ENCODE assay signal across 8 mouse cellular contexts in the genomic region with DNA sequence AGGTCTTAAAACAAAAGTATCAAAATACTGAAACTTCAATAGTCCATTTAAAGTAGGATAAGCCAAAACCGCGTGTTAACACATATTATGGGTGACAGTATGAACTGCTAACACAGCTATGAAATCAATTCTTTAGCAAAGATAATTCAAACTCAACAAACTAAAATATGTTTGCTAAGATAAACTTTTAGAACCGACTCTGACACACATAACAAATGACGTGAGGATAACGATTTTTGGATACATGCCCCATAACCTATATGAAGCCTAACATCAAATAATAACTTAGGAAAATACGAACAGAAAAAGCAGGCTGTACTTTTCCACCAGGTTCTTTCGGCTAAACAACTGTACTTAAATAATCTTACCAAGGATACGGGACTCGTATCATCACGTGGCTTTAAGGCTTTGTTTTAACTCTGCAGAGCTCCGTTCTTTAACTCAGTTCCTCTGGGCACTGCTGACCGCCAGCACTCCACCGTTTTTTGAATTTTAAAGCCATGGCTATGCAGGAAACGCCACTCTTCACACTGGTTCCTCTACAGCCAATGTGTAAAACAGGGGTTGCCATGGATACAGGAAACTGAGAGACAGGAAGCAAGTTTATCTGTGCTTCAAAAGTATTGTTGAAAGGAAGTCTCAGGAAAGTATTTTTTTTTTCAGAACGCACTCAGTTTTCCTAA.
A peak's percentile ranks its signal among the peaks of the same experiment; 100 is the strongest.
DNase-seq lines count a peak whose midpoint lies in the region; ATAC-seq and TF ChIP-seq lines count a peak whose summit lies in the region.

No protein-coding gene starts in this region.

- H3K4me1 ChIP-seq in embryonic facial prominence, embryonic 11.5 days (ENCODE audit: control insufficient read depth, insufficient read depth, low read length), result no peaks in the 10 kb centered on the region
- no peaks in the 10 kb centered on the region for H3K4me1 ChIP-seq in embryonic facial prominence, embryonic 10.5 days
- H3K4me1 ChIP-seq in intestine, embryonic 15.5 days (replicated peaks), result no peaks in the 10 kb centered on the region
- no peaks in the 10 kb centered on the region for H3K4me1 ChIP-seq in lung, postnatal 0 days (ENCODE audit: insufficient read depth, low read depth, low read length)

- DNase-seq in embryonic facial prominence, embryonic 11.5 days (ENCODE audit: low spot score), result peak; percentile 50
- no peak for DNase-seq in embryonic facial prominence, embryonic 10.5 days (ENCODE audit: low spot score)
- peak; percentile 83 for DNase-seq in CD4-positive helper T cell, adult 2 months (ENCODE audit: low read depth, low spot score)
- DNase-seq in embryo, embryonic 11.5 days (ENCODE audit: low read depth, low spot score), result peak; percentile 16
- peak; percentile 78 for DNase-seq in lung, postnatal 0 days (ENCODE audit: low spot score)
- peak; percentile 12 to 35 for DNase-seq in thymus, adult 18-20 months
- no peak for DNase-seq in urinary bladder, postnatal 36 days (ENCODE audit: low spot score in 2 of 2)

- 0 out of 2 replicates have a peak, but pooled peaks have one; percentile 13 for TF ChIP-seq EP300 in lung, postnatal 0 days (IDR thresholded peaks at IDR 0.05)

- H3K4me3 ChIP-seq in embryonic facial prominence, embryonic 11.5 days (ENCODE audit: low read depth, low read length), result no peak overlapping the region
- H3K4me3 ChIP-seq in embryonic facial prominence, embryonic 10.5 days, result no peak overlapping the region
- no peak overlapping the region for H3K4me3 ChIP-seq in intestine, embryonic 15.5 days (replicated peaks)
- H3K4me3 ChIP-seq in lung, postnatal 0 days (ENCODE audit: low read depth, low read length), result peak overlapping the region; percentile 20

- ATAC-seq in embryonic facial prominence, embryonic 11.5 days (replicated peaks; ENCODE audit: insufficient number of reproducible peaks, low FRiP score, low TSS enrichment, low read depth), result no peak
- ATAC-seq in intestine, embryonic 15.5 days, result 0 out of 2 replicates have a peak, but pooled peaks have one; percentile 43
- peak; percentile 70 for ATAC-seq in lung, postnatal 0 days

- no peaks in the 10 kb centered on the region for H3K36me3 ChIP-seq in embryonic facial prominence, embryonic 11.5 days (replicated peaks; ENCODE audit: control insufficient read depth, insufficient read depth, low read depth, low read length)
- H3K36me3 ChIP-seq in embryonic facial prominence, embryonic 10.5 days (replicated peaks), result peaks cover 43% of the 10 kb centered on the region
- H3K36me3 ChIP-seq in intestine, embryonic 15.5 days, result no peaks in the 10 kb centered on the region
- no peaks in the 10 kb centered on the region for H3K36me3 ChIP-seq in lung, postnatal 0 days (ENCODE audit: insufficient read depth, low read length)

- TF ChIP-seq CTCF in lung, postnatal 0 days (IDR thresholded peaks at IDR 0.05), result no peak

- no peak overlapping the region for H3K4me2 ChIP-seq in embryonic facial prominence, embryonic 11.5 days (ENCODE audit: low read depth, low read length)
- 0 out of 2 replicates have a peak overlapping the region, but pooled peaks have one; percentile 27 for H3K4me2 ChIP-seq in intestine, embryonic 15.5 days (replicated peaks)
- H3K4me2 ChIP-seq in lung, postnatal 0 days (replicated peaks; ENCODE audit: low read depth, low read length), result peak overlapping the region; percentile 41

- H3K9me3 ChIP-seq in embryonic facial prominence, embryonic 11.5 days (replicated peaks; ENCODE audit: control insufficient read depth, low read length), result no peaks in the 10 kb centered on the region
- no peaks in the 10 kb centered on the region for H3K9me3 ChIP-seq in embryonic facial prominence, embryonic 10.5 days
- H3K9me3 ChIP-seq in intestine, embryonic 15.5 days, result no peaks in the 10 kb centered on the region
- no peaks in the 10 kb centered on the region for H3K9me3 ChIP-seq in lung, postnatal 0 days (ENCODE audit: low read length)

- no peak overlapping the region for H3K9ac ChIP-seq in embryonic facial prominence, embryonic 11.5 days (replicated peaks; ENCODE audit: low read length)
- H3K9ac ChIP-seq in intestine, embryonic 15.5 days, result no peak overlapping the region
- H3K9ac ChIP-seq in lung, postnatal 0 days (replicated peaks; ENCODE audit: low read depth), result no peak overlapping the region

- H3K27ac ChIP-seq in embryonic facial prominence, embryonic 11.5 days (replicated peaks; ENCODE audit: low read depth, low read length), result no peak overlapping the region
- no peak overlapping the region for H3K27ac ChIP-seq in embryonic facial prominence, embryonic 10.5 days (replicated peaks)
- no peak overlapping the region for H3K27ac ChIP-seq in intestine, embryonic 15.5 days
- H3K27ac ChIP-seq in lung, postnatal 0 days (ENCODE audit: low read length), result peak overlapping the region; percentile 38; the same call in 1 of the 2 replicates

- WGBS in embryonic facial prominence, embryonic 11.5 days, result 74% methylated on average over 15 of the region's 15 CpGs
- whole genome bisulfite sequencing in embryonic facial prominence, embryonic 10.5 days, result 78% methylated on average over 15 of the region's 15 CpGs
- 55% methylated on average over 15 of the region's 15 CpGs for WGBS in intestine, embryonic 15.5 days
- WGBS in lung, postnatal 0 days, result 36% methylated on average over 15 of the region's 15 CpGs

- H3K27me3 ChIP-seq in embryonic facial prominence, embryonic 11.5 days (ENCODE audit: control insufficient read depth, insufficient read depth, low read length), result no peaks in the 10 kb centered on the region
- H3K27me3 ChIP-seq in embryonic facial prominence, embryonic 10.5 days (replicated peaks; ENCODE audit: low read depth, poor library complexity, severe bottlenecking), result no peaks in the 10 kb centered on the region
- no peaks in the 10 kb centered on the region for H3K27me3 ChIP-seq in intestine, embryonic 15.5 days (replicated peaks)
- no peaks in the 10 kb centered on the region for H3K27me3 ChIP-seq in lung, postnatal 0 days (replicated peaks; ENCODE audit: insufficient read depth, low read length)

Comparison
In these comparisons a context has a peak if more than half of its experiments do, and no peak if none do; other contexts are left out.
1. DNase-seq: peak in embryonic facial prominence, embryonic 11.5 days (single experiment), CD4-positive helper T cell, adult 2 months (single experiment), embryo, embryonic 11.5 days (single experiment), lung, postnatal 0 days (single experiment) and thymus, adult 18-20 months (2 of 2); none in embryonic facial prominence, embryonic 10.5 days (single experiment) and urinary bladder, postnatal 36 days (0 of 2).